Mouse (Mus musculus) limb, embryonic 14.5 days (tissue): Measurements from ENCODE around the gene Jmy. TPM values are rescaled to one million over a fixed set of nuclear protein-coding genes. Genes with fewer than 3 reads are reported as not detected.

Experiments
- ATAC-seq: fragments of 200-750 bp; cut with Nextera tagmentation; 2 replicates; pipeline ENCODE4 v1.8.0; 2017; ENCODE audit warnings: low read depth, moderate number of reproducible peaks, moderate TSS enrichment; ENCODE audit not compliant: low FRiP score
- DNase-seq: peaks from one replicate; pipeline ENCODE4 v3.0.0-alpha.2; 2015; ENCODE audit warnings: low spot score
- H3K27ac ChIP-seq: fragments of 300-500 bp; sonication (generic); replicated peaks from 2 replicates; pipeline ENCODE4 v1.5.1; 2014; ENCODE audit warnings: low read depth, mild to moderate bottlenecking, low read length, moderate library complexity, mixed read lengths
- H3K27me3 ChIP-seq: fragments of 300-500 bp; sonication (generic); 2 replicates; pipeline ENCODE4 v1.6.1; 2014; ENCODE audit warnings: low read length, mixed read lengths; ENCODE audit not compliant: control insufficient read depth, insufficient read depth
- H3K36me3 ChIP-seq: fragments of 300-500 bp; sonication (generic); 2 replicates; pipeline ENCODE4 v1.6.1; 2014; ENCODE audit warnings: mild to moderate bottlenecking, low read length, moderate library complexity, mixed read lengths; ENCODE audit not compliant: control insufficient read depth, insufficient read depth
- H3K4me1 ChIP-seq: fragments of 300-500 bp; sonication (generic); 2 replicates; pipeline ENCODE4 v1.6.1; 2014; ENCODE audit warnings: antibody characterized with exemption, low read length, mixed read lengths; ENCODE audit not compliant: control insufficient read depth, insufficient read depth
- H3K4me2 ChIP-seq: fragments of 300-500 bp; sonication (generic); replicated peaks from 2 replicates; pipeline ENCODE4 v1.6.1; 2014; ENCODE audit warnings: low read depth, mild to moderate bottlenecking, low read length, moderate library complexity; ENCODE audit not compliant: severe bottlenecking
- H3K4me3 ChIP-seq: fragments of 300-500 bp; sonication (generic); replicated peaks from 2 replicates; pipeline ENCODE4 v1.5.1; 2014; ENCODE audit warnings: low read length
- H3K9ac ChIP-seq: fragments of 300-500 bp; sonication (generic); 2 replicates; pipeline ENCODE4 v1.6.1; 2014; ENCODE audit warnings: mild to moderate bottlenecking, low read depth, low read length, moderate library complexity; ENCODE audit not compliant: severe bottlenecking
- H3K9me3 ChIP-seq: fragments of 300-500 bp; sonication (generic); 2 replicates; pipeline ENCODE4 v1.6.1; 2016; ENCODE audit warnings: low read length; ENCODE audit not compliant: control insufficient read depth
- POLR2A ChIP-seq: fragments of 200-500 bp; IDR thresholded peaks from 2 replicates; pipeline ENCODE4 v1.8.0; 2012; ENCODE audit warnings: inconsistent platforms, mild to moderate bottlenecking, moderate library complexity, borderline replicate concordance; ENCODE audit not compliant: insufficient read depth, insufficient read length; ENCODE audit errors: extremely low read depth
- WGBS: fragments of 180-500 bp; shearing (Covaris S2); extraction: QIAGEN DNeasy Blood & Tissue Kit; methylation state at CpG from one replicate; pipeline ENCODE4 v1.1.7; 2014; 5-methylcytosine and 5-hydroxymethylcytosine counted together
- polyA plus RNA-seq, 2 experiments: library from polyadenylated mRNA; depleted of rRNA in 1 of 2; stranded (reverse) in 1 of 2; unstranded in 1 of 2; fragments of >200 nt; fragmentation: Nextera tagmentation in 1 of 2; extraction: Ambion mirVana in 1 of 2; gene quantifications; 2 replicates each; pipeline versions ENCODE4 v1.2.1 to v1.2.3; 2012 to 2014

The Jmy gene
- polyA plus RNA-seq, 2 experiments, result 6.5 to 8.3 TPM

DNA sequence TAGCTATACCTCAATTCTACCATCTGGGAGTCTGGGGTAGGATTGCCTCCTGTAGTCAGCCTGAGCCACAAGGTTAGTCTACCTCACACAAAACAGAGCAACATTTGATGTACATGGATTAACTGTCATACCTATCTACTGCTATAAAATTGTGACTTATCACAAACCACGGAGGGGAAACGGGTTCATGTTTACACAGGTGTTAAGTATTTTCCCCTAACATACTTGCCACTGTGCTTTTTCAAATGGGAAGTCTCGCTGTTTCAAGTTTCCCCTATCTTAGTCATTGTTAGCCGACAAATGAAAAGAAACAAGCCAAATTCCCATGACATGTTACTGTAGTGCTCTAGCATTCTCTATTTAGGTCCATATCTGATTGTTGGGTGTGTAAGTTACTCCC lies 2.1 kb upstream of the Jmy start:
- peaks cover 6% of the 10 kb centered on the region for H3K4me1 ChIP-seq
- no peaks in the 10 kb centered on the region for H3K36me3 ChIP-seq
- WGBS, result 72% methylated on average over 4 of the region's 4 CpGs
- no peak overlapping the region for H3K4me3 ChIP-seq
- no peak overlapping the region for H3K27ac ChIP-seq
- DNase-seq (no peak), ATAC-seq (no peak)
- no peak overlapping the region for H3K4me2 ChIP-seq
- H3K9ac ChIP-seq, result no peak overlapping the region
- H3K9me3 ChIP-seq, result no peaks in the 10 kb centered on the region
- TF ChIP-seq POLR2A, result no peak
- H3K27me3 ChIP-seq, result no peaks in the 10 kb centered on the region

DNA sequence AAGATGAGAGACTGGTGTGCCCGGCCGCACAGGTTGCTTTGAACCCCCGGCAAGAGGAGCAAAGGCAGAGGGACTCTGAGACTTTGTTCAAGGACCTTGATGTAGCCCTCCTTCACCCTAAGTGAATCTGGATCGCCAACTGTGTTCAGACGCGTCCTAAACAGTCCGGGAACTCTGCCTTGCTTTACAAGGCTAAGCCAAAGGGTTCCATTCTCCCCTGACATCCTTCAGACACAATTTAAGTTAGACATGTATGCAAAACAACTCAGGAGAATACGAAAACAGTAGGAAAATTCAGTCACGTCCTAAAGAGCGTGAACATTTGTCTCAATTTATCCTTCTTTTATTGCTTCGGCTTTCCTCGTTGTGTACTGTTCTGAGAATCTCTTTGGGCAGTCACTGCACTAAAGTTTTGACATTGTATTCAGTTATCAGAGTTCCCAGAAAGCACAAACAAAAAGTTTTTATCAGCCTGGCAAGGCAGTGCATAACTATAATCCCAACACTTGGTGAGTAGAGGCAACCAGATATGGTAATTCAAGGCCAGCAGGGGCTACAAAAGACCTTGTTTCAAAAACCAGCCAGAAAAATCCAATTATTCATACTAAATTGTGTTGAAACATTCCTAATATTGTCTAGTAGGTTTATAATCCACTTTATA lies 495 bp upstream of the Jmy start:
- Histone ChIP-seq H3K9me3 (no peaks in the 10 kb centered on the region), H3K9ac (peak overlapping the region; percentile 92), H3K27ac (peak overlapping the region; percentile 95), H3K27me3 (no peaks in the 10 kb centered on the region), H3K36me3 (0 out of 2 replicates have a peak, but pooled peaks cover under 1% of the 10 kb centered on the region), H3K4me3 (peak overlapping the region; percentile 98), H3K4me1 (peaks cover 12% of the 10 kb centered on the region), H3K4me2 (peak overlapping the region; percentile 87)
- WGBS, result 11% methylated on average over 12 of the region's 12 CpGs
- peak; percentile 78; the same call in 1 of the 2 replicates for TF ChIP-seq POLR2A
- ATAC-seq (0 out of 2 replicates have a peak, but pooled peaks have one; percentile 27), DNase-seq (no peak)

GRCm38 (mm10) chr13:93498211-93499166 lies 1.1 kb downstream of the Jmy start:
- Histone ChIP-seq H3K9ac (peak overlapping the region; percentile 92), H3K9me3 (no peaks in the 10 kb centered on the region), H3K27me3 (no peaks in the 10 kb centered on the region), H3K27ac (peak overlapping the region; percentile 95), H3K36me3 (0 out of 2 replicates have a peak, but pooled peaks cover 12% of the 10 kb centered on the region), H3K4me1 (peaks cover 12% of the 10 kb centered on the region), H3K4me3 (peak overlapping the region; percentile 98), H3K4me2 (peak overlapping the region; percentile 87)
- WGBS, result under 1% methylated on average over 57 of the region's 94 CpGs
- ATAC-seq (peak; percentile 42), DNase-seq (no peak)
- no peak for TF ChIP-seq POLR2A

DNA sequence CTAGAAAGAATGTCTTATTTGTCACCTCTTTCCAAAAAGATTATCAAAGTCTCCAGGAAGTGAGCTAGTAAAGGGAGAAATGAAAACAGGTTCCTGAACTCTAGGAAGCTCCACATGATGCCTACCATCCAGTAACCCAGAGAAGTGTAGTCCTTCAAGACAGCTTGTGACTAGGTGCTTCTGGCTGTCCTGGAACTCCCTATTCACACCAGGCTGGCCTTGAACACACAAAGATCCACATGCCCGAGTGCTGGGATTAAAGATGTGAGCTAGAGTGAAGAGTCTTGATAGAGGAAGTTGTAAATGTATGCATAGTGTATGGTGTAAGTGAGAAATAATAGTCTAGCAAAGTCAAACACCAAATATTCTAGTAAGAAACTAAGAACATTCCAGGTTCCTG lies 2.6 kb downstream of the Jmy start:
- 0 out of 2 replicates have a peak, but pooled peaks cover 12% of the 10 kb centered on the region for H3K36me3 ChIP-seq
- no peak overlapping the region for H3K27ac ChIP-seq
- no peak for TF ChIP-seq POLR2A
- H3K4me3 ChIP-seq, result peak overlapping the region; percentile 98
- peak overlapping the region; percentile 87 for H3K4me2 ChIP-seq
- H3K27me3 ChIP-seq, result no peaks in the 10 kb centered on the region
- DNase-seq (no peak), ATAC-seq (no peak)
- 22% methylated on average over 1 of the region's 1 CpGs for WGBS
- no peaks in the 10 kb centered on the region for H3K9me3 ChIP-seq
- peaks cover 12% of the 10 kb centered on the region for H3K4me1 ChIP-seq
- H3K9ac ChIP-seq, result no peak overlapping the region

DNA sequence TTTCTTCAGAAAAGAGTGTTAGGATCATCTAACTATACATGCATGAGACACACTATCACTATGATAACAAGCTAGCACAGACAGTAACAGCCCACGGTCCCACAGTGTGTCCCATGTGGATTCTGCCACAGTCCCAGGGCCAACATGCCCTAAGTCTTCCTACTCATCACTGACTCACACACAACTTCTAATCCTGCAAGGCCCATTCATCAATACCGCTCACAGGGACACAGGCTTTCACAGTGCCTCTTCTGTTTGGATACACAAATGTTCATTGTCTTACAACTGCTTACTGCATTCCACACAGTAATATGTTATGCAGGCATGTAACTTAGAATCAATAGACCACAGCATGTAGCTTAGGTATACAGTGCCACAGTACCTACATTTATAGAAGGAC lies 11.1 kb downstream of the Jmy start:
- ATAC-seq, result no peak

More for the DNA sequence above, 11.1 kb downstream of the Jmy start:
- H3K4me1 ChIP-seq, result no peaks in the 10 kb centered on the region
- H3K4me3 ChIP-seq, result no peak overlapping the region
- WGBS, result 86% methylated on average over 2 of the region's 2 CpGs
- no peaks in the 10 kb centered on the region for H3K27me3 ChIP-seq
- no peaks in the 10 kb centered on the region for H3K9me3 ChIP-seq
- H3K27ac ChIP-seq, result no peak overlapping the region
- H3K36me3 ChIP-seq, result peaks cover 12% of the 10 kb centered on the region
- no peak for TF ChIP-seq POLR2A
- DNase-seq, result no peak
- H3K9ac ChIP-seq, result no peak overlapping the region
- no peak overlapping the region for H3K4me2 ChIP-seq
